Mouse (Mus musculus) ES-E14 (cell line): ENCODE results near the gene Frat2. TPM values are rescaled to one million over a fixed set of nuclear protein-coding genes. Genes with fewer than 3 reads are reported as not detected.
A peak's percentile ranks its signal among the peaks of the same experiment; 100 is the strongest.

Source experiments
- DNase-seq: peaks from one replicate; pipeline ENCODE4 v3.0.0-alpha.2; 2013; ENCODE audit warnings: low read depth, low spot score
- H3K27ac ChIP-seq: 2 replicates; pipeline ENCODE4 v1.5.1; 2012; ENCODE audit warnings: low read depth, mild to moderate bottlenecking, low read length, moderate library complexity, mixed read lengths; ENCODE audit not compliant: poor library complexity, insufficient read depth, severe bottlenecking
- H3K36me3 ChIP-seq: 2 replicates; pipeline ENCODE4 v1.6.1; 2012; ENCODE audit warnings: mild to moderate bottlenecking, low read length, moderate library complexity, mixed read lengths; ENCODE audit not compliant: control insufficient read depth, poor library complexity, insufficient read depth, severe bottlenecking
- H3K4me1 ChIP-seq, 2 experiments: fragments of 150-350 bp in 1 of 2; sonication (generic) in 1 of 2; 2 replicates each; pipeline ENCODE4 v1.6.1; 2012; ENCODE audit warnings: low read length in 2 of 2, mild to moderate bottlenecking in 1 of 2, mixed read lengths in 1 of 2; ENCODE audit not compliant: control insufficient read depth in 2 of 2, insufficient read depth in 2 of 2, poor library complexity in 1 of 2
- H3K4me3 ChIP-seq, 2 experiments: fragments of 150-350 bp in 1 of 2; sonication (generic) in 1 of 2; 2 replicates each; pipeline ENCODE4 v1.5.1; 2012; ENCODE audit warnings: low read length in 2 of 2, low read depth in 1 of 2, mild to moderate bottlenecking in 1 of 2, mixed read lengths in 1 of 2; ENCODE audit not compliant: insufficient read depth in 1 of 2, poor library complexity in 1 of 2, severe bottlenecking in 1 of 2
- H3K9ac ChIP-seq: 2 replicates; pipeline ENCODE4 v1.6.1; 2012; ENCODE audit warnings: low read depth, mild to moderate bottlenecking, low read length, mixed read lengths; ENCODE audit not compliant: poor library complexity, insufficient read depth, severe bottlenecking
- H3K9me3 ChIP-seq: fragments of 150-350 bp; sonication (generic); 2 replicates; pipeline ENCODE4 v1.6.1; 2012; ENCODE audit warnings: low read depth, mild to moderate bottlenecking, low read length; ENCODE audit not compliant: control insufficient read depth, insufficient read depth
- CHD2 ChIP-seq: IDR thresholded peaks from 2 replicates; pipeline ENCODE4 v1.6.1; 2014; ENCODE audit warnings: mild to moderate bottlenecking, low read depth, low read length, inconsistent platforms
- HCFC1 ChIP-seq: IDR thresholded peaks from 2 replicates; pipeline ENCODE4 v1.6.1; 2012; ENCODE audit warnings: low read length, inconsistent platforms, borderline replicate concordance; ENCODE audit not compliant: insufficient read depth
- MAFK ChIP-seq: IDR thresholded peaks from 2 replicates; pipeline ENCODE4 v1.6.1; 2014; ENCODE audit warnings: mild to moderate bottlenecking, low read depth, low read length, inconsistent platforms; ENCODE audit not compliant: insufficient read depth
- ZC3H11A ChIP-seq: IDR thresholded peaks from 2 replicates; pipeline ENCODE4 v1.6.1; 2012; ENCODE audit warnings: low read depth, mild to moderate bottlenecking, inconsistent platforms, low read length, borderline replicate concordance
- ZNF384 ChIP-seq: IDR thresholded peaks from 2 replicates; pipeline ENCODE4 v1.6.1; 2012; ENCODE audit warnings: low read depth, low read length, inconsistent platforms
- in situ Hi-C, 2 experiments: fragments of 600-800 bp; cut with MboI; formaldehyde crosslinking; loops; one replicate each; pipeline ENCODE4 v1.15.1; 2025; ENCODE audit warnings: low sequenced_read_pairs in 2 of 2, inconsistent platforms in 1 of 2; ENCODE audit not compliant: unreplicated experiment in 2 of 2
- total RNA-seq: library from RNA; depleted of rRNA; stranded (reverse); fragments of 300-350 nt; gene quantifications from 2 replicates; pipeline ENCODE4 v1.2.3, GENCODE M21; 2012; rRNA removed

Frat2 gene
- total RNA-seq, 1 experiment: 4.5 TPM

DNA sequence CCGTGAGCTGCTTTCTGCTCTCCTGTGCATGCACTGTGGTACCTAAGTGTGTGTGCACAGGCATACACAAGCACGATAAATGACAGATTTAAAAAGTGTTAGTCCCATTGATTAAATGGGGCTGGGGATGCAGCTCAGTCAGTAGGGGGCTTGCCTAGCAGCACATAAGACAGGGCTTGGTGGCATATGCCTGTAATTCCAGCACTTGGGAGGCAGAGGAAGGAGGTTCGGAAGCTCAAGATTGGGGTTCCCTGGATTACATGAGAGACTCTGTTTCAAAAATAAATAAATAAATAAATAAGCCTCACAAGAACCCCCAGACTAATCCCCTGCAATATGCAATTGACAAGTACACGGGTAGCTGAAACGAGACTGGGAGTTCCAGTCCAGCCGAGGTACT is 47.5 kb downstream of the Frat2 start:
- in situ Hi-C loops: no loop called here
- Histone ChIP-seq H3K9ac (no peak overlapping the region), H3K4me1 (peaks cover 4 to 10% of the 10 kb centered on the region in 2 experiments; a peak in 2 of 4 replicates), H3K9me3 (no peaks in the 10 kb centered on the region), H3K4me3 (peak overlapping the region in 1 of 2 experiments; percentile 96; a peak in 1 of 4 replicates), H3K27ac (no peak overlapping the region), H3K36me3 (0 out of 2 replicates have a peak, but pooled peaks cover 1% of the 10 kb centered on the region)
- TF ChIP-seq ZC3H11A: no peak
- no peak for TF ChIP-seq CHD2
- TF ChIP-seq MAFK: no peak
- DNase-seq: no peak

DNA sequence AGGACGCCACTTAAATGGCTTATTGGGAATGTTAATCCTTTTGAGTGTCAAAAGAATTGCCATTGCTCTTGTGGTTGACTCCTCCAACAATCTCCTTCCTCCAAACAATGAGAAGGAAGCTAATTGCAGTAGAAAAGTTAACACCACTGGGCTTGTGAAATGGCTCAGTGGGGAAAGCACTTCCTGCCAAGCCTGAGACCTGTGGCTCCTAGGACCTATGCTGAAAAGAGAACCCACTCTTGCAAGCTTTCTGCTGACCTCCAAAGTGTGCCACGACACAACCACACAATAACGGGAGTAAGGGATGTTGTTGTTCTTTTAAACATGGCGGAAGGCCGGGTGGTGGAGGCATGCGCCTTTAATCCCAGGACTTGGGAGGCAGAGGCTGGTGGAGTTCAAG is 50.4 kb downstream of the Frat2 start:
- no peak for DNase-seq
- peaks cover 4% of the 10 kb centered on the region in 2 experiments; a peak in 2 of 4 replicates for H3K4me1 ChIP-seq
- TF ChIP-seq ZC3H11A (no peak), MAFK (no peak), HCFC1 (no peak), ZNF384 (no peak), CHD2 (no peak)

DNA sequence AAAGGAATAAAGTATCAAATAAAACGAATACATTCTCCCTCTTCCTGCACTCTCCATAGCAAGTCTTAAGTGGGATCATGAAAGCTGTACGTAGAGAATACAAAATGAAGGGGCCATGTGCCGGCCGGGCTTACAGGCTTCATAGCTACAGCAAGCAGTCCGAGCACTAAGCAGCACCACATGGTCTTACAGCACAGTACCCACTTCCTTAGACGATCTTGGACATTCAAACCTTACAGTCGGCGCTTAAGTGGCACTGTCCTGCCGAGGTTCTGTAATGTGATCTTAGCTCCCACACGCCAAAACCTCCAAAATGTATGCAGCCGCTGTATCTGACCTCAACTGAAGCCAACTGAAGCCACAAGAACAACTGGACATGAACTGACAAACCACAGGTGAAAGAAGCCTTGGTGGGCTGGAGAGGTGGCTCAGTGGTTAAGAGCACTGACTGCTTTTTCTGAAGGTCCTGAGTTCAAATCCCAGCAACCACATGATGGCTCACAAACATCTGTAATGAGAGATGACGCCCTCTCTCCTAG is 51.1 kb downstream of the Frat2 start:
- no peak overlapping the region for H3K4me3 ChIP-seq
- TF ChIP-seq MAFK (no peak), CHD2 (no peak), ZNF384 (no peak), HCFC1 (no peak), ZC3H11A (no peak)
- H3K4me1 ChIP-seq: peaks cover 4% of the 10 kb centered on the region in 2 experiments; a peak in 2 of 4 replicates
- DNase-seq: no peak
- H3K27ac ChIP-seq: no peak overlapping the region
- H3K36me3 ChIP-seq: 0 out of 2 replicates have a peak, but pooled peaks cover 1% of the 10 kb centered on the region
- no peaks in the 10 kb centered on the region for H3K9me3 ChIP-seq
- no peak overlapping the region for H3K9ac ChIP-seq
- in situ Hi-C loops: no loop called here

More for the DNA sequence above, 50.4 kb downstream of the Frat2 start:
- in situ Hi-C loops: no loop called here
- H3K36me3 ChIP-seq: 0 out of 2 replicates have a peak, but pooled peaks cover 1% of the 10 kb centered on the region
- no peak overlapping the region for H3K4me3 ChIP-seq
- H3K27ac ChIP-seq: no peak overlapping the region
- no peaks in the 10 kb centered on the region for H3K9me3 ChIP-seq
- no peak overlapping the region for H3K9ac ChIP-seq

DNA sequence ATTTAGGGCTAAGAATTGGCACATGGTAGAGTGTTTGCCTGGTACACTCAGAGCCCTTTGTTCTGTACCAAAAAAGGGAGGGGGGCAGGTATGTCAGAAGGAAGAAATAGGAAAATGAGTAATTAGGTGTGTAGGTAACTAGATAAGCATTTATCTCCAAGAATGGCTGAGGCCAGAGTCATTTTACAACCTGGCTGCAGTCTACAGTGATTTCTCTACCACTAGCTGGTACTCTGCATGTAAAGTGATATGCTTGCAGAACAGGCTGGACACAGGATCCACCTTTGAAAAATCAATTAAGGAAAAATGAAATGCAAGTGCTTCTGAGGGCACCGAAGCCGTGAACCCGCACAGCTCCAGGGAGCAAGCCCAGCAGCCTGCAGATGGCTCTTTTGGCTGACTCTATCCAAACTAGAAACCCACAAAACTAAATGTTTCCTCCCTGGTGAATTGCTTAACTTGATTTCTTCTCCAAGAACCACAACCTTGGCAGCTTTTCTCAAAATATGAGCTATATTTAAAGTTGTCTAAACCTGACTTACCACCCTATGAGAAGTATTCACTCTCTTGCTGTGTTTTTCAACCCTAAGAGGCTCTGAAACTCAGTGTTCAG is 51.7 kb downstream of the Frat2 start:
- no peak for DNase-seq
- TF ChIP-seq HCFC1 (no peak), CHD2 (no peak), ZNF384 (no peak), MAFK (no peak), ZC3H11A (no peak)
- H3K9me3 ChIP-seq: no peaks in the 10 kb centered on the region
- 0 out of 2 replicates have a peak, but pooled peaks cover 2% of the 10 kb centered on the region for H3K36me3 ChIP-seq
- H3K9ac ChIP-seq: no peak overlapping the region
- H3K4me3 ChIP-seq: no peak overlapping the region
- no peak overlapping the region for H3K27ac ChIP-seq
- peaks cover 4% of the 10 kb centered on the region in 2 experiments; a peak in 2 of 4 replicates for H3K4me1 ChIP-seq
- in situ Hi-C loops: no loop called here

Other genes with a start within 250 kb of the Frat2 start
- 1.2 and 1.4 TPM in 2 replicates for gene Slit1, start 104.5 kb downstream of the Frat2 start, total RNA-seq
- gene Arhgap19, start 46.1 kb downstream of the Frat2 start, total RNA-seq: 31.7 and 32.5 TPM in 2 replicates
- 2.5 and 3.5 TPM in 2 replicates for gene Frat1, start 18.2 kb downstream of the Frat2 start, total RNA-seq
- 48.6 and 55.6 TPM in 2 replicates for gene Rrp12, start 48.0 kb upstream of the Frat2 start, total RNA-seq
- gene Pgam1, start 63.8 kb upstream of the Frat2 start, total RNA-seq: 762 and 881 TPM in 2 replicates
- 45.2 and 48.2 TPM in 2 replicates for gene Exosc1, start 85.3 kb upstream of the Frat2 start, total RNA-seq
- gene Zdhhc16, start 85.3 kb upstream of the Frat2 start, total RNA-seq: 62.7 and 73.7 TPM in 2 replicates
- 59.6 and 91.5 TPM in 2 replicates for gene Mms19, start 133.0 kb upstream of the Frat2 start, total RNA-seq
- 14.4 and 18.2 TPM in 2 replicates for gene Ubtd1, start 133.6 kb upstream of the Frat2 start, total RNA-seq
- gene Ankrd2, start 187.9 kb upstream of the Frat2 start, total RNA-seq: 0.45 TPM in 1 of 2 replicates, not detected in the other
- 0.89 and 1.6 TPM in 2 replicates for gene Hoga1, start 197.5 kb upstream of the Frat2 start, total RNA-seq
- gene 4933411K16Rik, start 204.1 kb upstream of the Frat2 start, total RNA-seq: 0.62 and 0.69 TPM in 2 replicates
- 2.9 and 3.1 TPM in 2 replicates for gene Morn4, start 238.2 kb upstream of the Frat2 start, total RNA-seq
- 23.2 and 23.4 TPM in 2 replicates for gene Pi4k2a, start 242.3 kb upstream of the Frat2 start, total RNA-seq